Mouse (Mus musculus) v-Abl transformed pro-B cells (cell line): Measurements from ENCODE around the gene Gm10662.
"Not testable (repeated sequence)": the region's sequence is repeated elsewhere in the genome, so short reads cannot be mapped to it uniquely, and the experiment has no call there.

ENCODE experiments used
- in situ Hi-C, 2 experiments: fragments of 400-800 bp; cut with MboI; formaldehyde crosslinking; loops; one replicate each; pipeline ENCODE4 v1.15.1; 2025; ENCODE audit not compliant: unreplicated experiment in 2 of 2

Gm10662 gene

GRCm38 (mm10) chr7:23144380-23144779 is at the start of gene Gm10662:
Gene Gm10662, minus strand, starts transcription at chr7:23144480.
- in situ Hi-C loops = not testable (repeated sequence)

DNA sequence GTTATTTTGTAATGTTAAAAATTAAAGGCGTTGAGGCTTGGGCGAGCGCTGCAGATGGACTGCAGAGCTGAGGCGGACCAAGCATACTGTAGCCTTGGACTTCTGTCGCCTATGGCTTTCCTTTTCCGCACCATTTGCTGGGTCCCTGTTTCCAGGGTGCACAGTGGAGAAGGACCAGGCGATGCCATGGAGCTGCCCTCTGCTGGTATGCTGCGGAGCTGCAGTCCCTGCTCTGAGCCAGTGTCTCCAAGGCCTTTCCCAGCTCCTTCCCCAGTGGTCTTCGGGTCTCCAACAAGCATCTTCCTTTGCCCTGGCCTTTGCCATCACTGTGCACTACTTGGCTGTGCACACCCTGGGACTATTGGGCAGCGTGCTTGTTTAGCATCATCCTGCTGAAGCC is 19.2 kb upstream of the Gm10662 start:
- in situ Hi-C loops = not testable (repeated sequence)
